Comparison of ENCODE assay signal across 9 mouse cellular contexts in the genomic region with DNA sequence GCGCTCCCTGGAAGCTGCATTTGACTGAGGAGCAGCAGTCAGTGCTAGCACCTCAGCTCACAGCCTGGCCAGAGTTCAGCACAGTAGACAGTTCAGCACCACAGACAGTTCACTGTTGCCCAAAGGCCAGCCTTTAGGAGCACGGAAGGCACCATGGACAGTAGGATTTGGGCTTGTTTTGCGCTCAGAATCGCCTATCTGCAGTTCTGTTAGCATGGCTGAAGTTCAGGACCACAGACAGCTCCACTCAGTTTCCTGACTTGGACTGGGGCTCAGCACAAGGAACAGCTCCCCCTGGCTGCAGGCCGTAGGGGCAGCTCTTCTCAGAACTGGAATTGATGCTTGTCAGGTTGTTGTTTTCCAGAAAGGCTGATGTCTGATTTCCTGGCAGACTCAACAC.
DNase-seq lines count a peak whose midpoint lies in the region; ATAC-seq and TF ChIP-seq lines count a peak whose summit lies in the region.
"Had no signal": no experiment of that assay in that cellular context is flagged by ENCODE, and none has a peak within 500 bp of the region (broad histone marks: within the 10 kb centered on the region; RNA-seq: fewer than 3 reads in every experiment).

No protein-coding gene starts in this region.

- CTCF ChIA-PET in Patski (lab: Charles Lee), result interaction anchor here (1.1 to 1.4 kb wide), 2 partner anchors 347 to 606 kb away, joined by 3 read pairs; no protein-coding TSS in a partner anchor

- no peaks in the 10 kb centered on the region for H3K36me3 ChIP-seq in forebrain, postnatal 0 days (ENCODE audit: insufficient read depth)

- H3K27me3 ChIP-seq in Patski, result no peaks in the 10 kb centered on the region
- H3K27me3 ChIP-seq in forebrain, postnatal 0 days (ENCODE audit: insufficient read depth, low read length), result no peaks in the 10 kb centered on the region
- H3K27me3 ChIP-seq: megakaryocyte, embryonic 14.5 days had no signal

- H3K4me2 ChIP-seq in forebrain, postnatal 0 days (ENCODE audit: low read depth), result no peak overlapping the region

- 18% methylated on average over 5 of the region's 5 CpGs for WGBS in forebrain, postnatal 0 days

- TF ChIP-seq CTCF in Patski (IDR thresholded peaks at IDR 0.05), result peak; percentile 81
- TF ChIP-seq CTCF in forebrain, postnatal 0 days (IDR thresholded peaks at IDR 0.05; ENCODE audit: low read depth), result peak; percentile 83

- no peak overlapping the region for H3K9ac ChIP-seq in forebrain, postnatal 0 days

- no peak overlapping the region for H3K4me3 ChIP-seq in forebrain, postnatal 0 days (ENCODE audit: low read depth, low read length)
- H3K4me3 ChIP-seq: megakaryocyte, embryonic 14.5 days had no signal

- in situ Hi-C loops in Patski (cut with MboI; ENCODE audit: low pct_unique_long_range_greater_than_20kb), result loop anchor here (10.0 kb wide), 2 partner anchors 341 to 609 kb away; no protein-coding TSS in a partner anchor

- peak; percentile 41 for DNase-seq in Patski (ENCODE audit: low read depth, low spot score)
- peak; percentile 12 for DNase-seq in brain, embryonic 18.5 days (ENCODE audit: low read depth, low spot score)
- DNase-seq in forebrain, postnatal 0 days, result peak; percentile 75
- peak; percentile 94 for DNase-seq in heart, postnatal 4 days
- peak; percentile 45 for DNase-seq in layer of hippocampus, postnatal 36 days
- DNase-seq in lung, postnatal 4 days, result peak; percentile 84 to 88
- DNase-seq in spleen, postnatal 10 days (ENCODE audit: low spot score in 2 of 2), result peak; percentile 11 to 80

- peak; percentile 51 for ATAC-seq in Patski
- ATAC-seq in forebrain, postnatal 0 days, result peak; percentile 36; the same call in 1 of the 2 replicates
- no peak for ATAC-seq in activated CD4-positive, CD25-positive, alpha-beta regulatory T cell, adult 4 months

- POLR2A ChIA-PET in Patski (lab: Charles Lee), result interaction anchor here (0.7 kb wide), 1 partner anchor 1754 kb away, joined by 3 read pairs; no protein-coding TSS in a partner anchor

- H3K9me3 ChIP-seq in forebrain, postnatal 0 days (ENCODE audit: low read length), result no peaks in the 10 kb centered on the region

- H3K4me1 ChIP-seq in forebrain, postnatal 0 days (ENCODE audit: insufficient read depth), result no peaks in the 10 kb centered on the region
- H3K4me1 ChIP-seq: megakaryocyte, embryonic 14.5 days had no signal

- H3K27ac ChIP-seq in forebrain, postnatal 0 days (ENCODE audit: low read depth, low read length), result no peak overlapping the region

Comparison
In these comparisons a context has a peak if more than half of its experiments do, and no peak if none do; other contexts are left out.
1. DNase-seq: peak in every context shown above with its lines; median percentile 94 in heart, postnatal 4 days; 86 in lung, postnatal 4 days; 75 in forebrain, postnatal 0 days; 46 in spleen, postnatal 10 days; 45 in layer of hippocampus, postnatal 36 days; 41 in Patski; 12 in brain, embryonic 18.5 days.